Mouse (Mus musculus) heart, embryonic 10.5 days (tissue): ENCODE measurements around the gene Dio1. TPM values are rescaled to one million over a fixed set of nuclear protein-coding genes. Genes with fewer than 3 reads are reported as not detected.

Experiments
- DNase-seq: peaks from one replicate; pipeline ENCODE4 v3.0.0-alpha.2; 2017; ENCODE audit warnings: low spot score
- H3K27ac ChIP-seq: fragments of 300-500 bp; sonication (generic); 2 replicates; pipeline ENCODE4 v1.5.1; 2016; ENCODE audit warnings: mild to moderate bottlenecking
- H3K27me3 ChIP-seq: fragments of 300-500 bp; sonication (generic); 2 replicates; pipeline ENCODE4 v1.6.1; 2016; ENCODE audit warnings: mild to moderate bottlenecking; ENCODE audit not compliant: poor library complexity, insufficient read depth, severe bottlenecking
- H3K36me3 ChIP-seq: fragments of 300-500 bp; sonication (generic); 2 replicates; pipeline ENCODE4 v1.6.1; 2016; ENCODE audit warnings: mild to moderate bottlenecking, moderate library complexity
- H3K4me1 ChIP-seq: fragments of 300-500 bp; sonication (generic); 2 replicates; pipeline ENCODE4 v1.6.1; 2016; ENCODE audit warnings: mild to moderate bottlenecking
- H3K4me3 ChIP-seq: fragments of 300-500 bp; sonication (generic); 2 replicates; pipeline ENCODE4 v1.5.1; 2016; ENCODE audit warnings: mild to moderate bottlenecking, moderate library complexity
- H3K9me3 ChIP-seq: fragments of 300-500 bp; sonication (generic); 2 replicates; pipeline ENCODE4 v1.6.1; 2016; ENCODE audit warnings: mild to moderate bottlenecking, moderate library complexity
- WGBS: fragments of 180-500 bp; shearing (Covaris S2); methylation state at CpG from one replicate; pipeline ENCODE4 v1.1.7; 2016; 5-methylcytosine and 5-hydroxymethylcytosine counted together
- polyA plus RNA-seq: library from polyadenylated mRNA; unstranded; fragments of >200 nt; fragmentation: Nextera tagmentation; extraction: Ambion mirVana; gene quantifications from 2 replicates; pipeline ENCODE4 v1.2.1, GENCODE M21; 2016

Gene Dio1
- polyA plus RNA-seq, 1 experiment from 2014 or later, result not detected

- Histone ChIP-seq H3K27me3 (no peaks in the 10 kb centered on the region), H3K27ac (peak overlapping the region; percentile 97), H3K4me3 (peak overlapping the region; percentile 94), H3K4me1 (peaks cover 50% of the 10 kb centered on the region), H3K36me3 (no peaks in the 10 kb centered on the region), H3K9me3 (no peaks in the 10 kb centered on the region)
- WGBS, result under 1% methylated on average over 11 of the region's 11 CpGs
- no peak for DNase-seq
Observed at GRCm38 (mm10) chr4:107252522-107252921, 54.4 kb downstream of the Dio1 start.

GRCm38 (mm10) chr4:107250494-107250893, 56.5 kb downstream of the Dio1 start:
- peaks cover 5% of the 10 kb centered on the region; the same call in 1 of the 2 replicates for H3K36me3 ChIP-seq
- 22% methylated on average over 4 of the region's 4 CpGs for WGBS
- H3K9me3 ChIP-seq, result no peaks in the 10 kb centered on the region
- H3K27ac ChIP-seq, result no peak overlapping the region
- H3K4me3 ChIP-seq, result no peak overlapping the region
- H3K27me3 ChIP-seq, result no peaks in the 10 kb centered on the region
- DNase-seq, result no peak
- peaks cover 60% of the 10 kb centered on the region for H3K4me1 ChIP-seq

GRCm38 (mm10) chr4:107249471-107249870, 57.5 kb downstream of the Dio1 start:
- Histone ChIP-seq H3K27ac (peak overlapping the region; percentile 36; the same call in 1 of the 2 replicates), H3K4me1 (peaks cover 64% of the 10 kb centered on the region), H3K36me3 (peaks cover 8% of the 10 kb centered on the region; the same call in 1 of the 2 replicates), H3K9me3 (no peaks in the 10 kb centered on the region), H3K27me3 (no peaks in the 10 kb centered on the region), H3K4me3 (no peak overlapping the region)
- WGBS, result 16% methylated on average over 2 of the region's 2 CpGs
- DNase-seq, result peak; percentile 82

GRCm38 (mm10) chr4:107248061-107248460, 58.9 kb downstream of the Dio1 start:
- no peak for DNase-seq
- WGBS, result 90% methylated on average over 3 of the region's 3 CpGs
- peaks cover 12% of the 10 kb centered on the region for H3K36me3 ChIP-seq
- no peak overlapping the region for H3K4me3 ChIP-seq
- peaks cover 64% of the 10 kb centered on the region for H3K4me1 ChIP-seq
- no peaks in the 10 kb centered on the region for H3K27me3 ChIP-seq
- no peaks in the 10 kb centered on the region for H3K9me3 ChIP-seq
- H3K27ac ChIP-seq, result no peak overlapping the region

- 67% methylated on average over 9 of the region's 9 CpGs for WGBS
- Histone ChIP-seq H3K4me3 (no peak overlapping the region), H3K36me3 (peaks cover 19% of the 10 kb centered on the region), H3K27me3 (no peaks in the 10 kb centered on the region), H3K9me3 (no peaks in the 10 kb centered on the region), H3K27ac (peak overlapping the region; percentile 59), H3K4me1 (peaks cover 56% of the 10 kb centered on the region)
- DNase-seq, result no peak
Observed at GRCm38 (mm10) chr4:107247110-107247509, 59.9 kb downstream of the Dio1 start.

- DNase-seq, result no peak
- no peak overlapping the region for H3K4me3 ChIP-seq
- H3K4me1 ChIP-seq, result peaks cover 47% of the 10 kb centered on the region
- H3K36me3 ChIP-seq, result peaks cover 30% of the 10 kb centered on the region
- 49% methylated on average over 1 of the region's 1 CpGs for WGBS
- H3K27me3 ChIP-seq, result no peaks in the 10 kb centered on the region
- H3K27ac ChIP-seq, result peak overlapping the region; percentile 49; the same call in 1 of the 2 replicates
- H3K9me3 ChIP-seq, result no peaks in the 10 kb centered on the region
Observed at GRCm38 (mm10) chr4:107246040-107246439, 60.9 kb downstream of the Dio1 start.

GRCm38 (mm10) chr4:107245368-107245767, 61.6 kb downstream of the Dio1 start:
- DNase-seq, result no peak
- H3K27ac ChIP-seq, result peak overlapping the region; percentile 13; the same call in 1 of the 2 replicates
- H3K4me3 ChIP-seq, result no peak overlapping the region
- peaks cover 37% of the 10 kb centered on the region for H3K36me3 ChIP-seq
- WGBS, result 77% methylated on average over 2 of the region's 2 CpGs
- peaks cover 42% of the 10 kb centered on the region for H3K4me1 ChIP-seq
- no peaks in the 10 kb centered on the region for H3K9me3 ChIP-seq
- H3K27me3 ChIP-seq, result no peaks in the 10 kb centered on the region

GRCm38 (mm10) chr4:107243365-107244333, 63.3 kb downstream of the Dio1 start:
- Histone ChIP-seq H3K4me3 (no peak overlapping the region), H3K9me3 (no peaks in the 10 kb centered on the region), H3K27ac (peak overlapping the region; percentile 13; the same call in 1 of the 2 replicates), H3K36me3 (peaks cover 52% of the 10 kb centered on the region), H3K27me3 (no peaks in the 10 kb centered on the region), H3K4me1 (peaks cover 29% of the 10 kb centered on the region)
- WGBS, result 59% methylated on average over 6 of the region's 6 CpGs
- no peak for DNase-seq

Other genes starting within 250 kb of the Dio1 start
- gene Mrpl37, start 240.3 kb downstream of the Dio1 start, polyA plus RNA-seq, result 117 and 120 TPM in 2 replicates
- 5.1 and 7.3 TPM in 2 replicates for gene Cyb5rl, start 240.2 kb downstream of the Dio1 start, polyA plus RNA-seq
- not detected in 2 replicates for gene Cdcp2, start 210.3 kb downstream of the Dio1 start, polyA plus RNA-seq
- 292 and 299 TPM in 2 replicates for gene Tmem59, start 128.8 kb downstream of the Dio1 start, polyA plus RNA-seq
- gene Tceanc2, start 128.1 kb downstream of the Dio1 start, polyA plus RNA-seq, result 17.8 and 21.3 TPM in 2 replicates
- gene Ldlrad1, start 98.0 kb downstream of the Dio1 start, polyA plus RNA-seq, result not detected in 2 replicates
- 81.7 and 86.6 TPM in 2 replicates for gene Lrrc42, start 53.6 kb downstream of the Dio1 start, polyA plus RNA-seq
- 39.4 and 43.4 TPM in 2 replicates for gene Hspb11, start 53.6 kb downstream of the Dio1 start, polyA plus RNA-seq
- gene Yipf1, start 7.2 kb upstream of the Dio1 start, polyA plus RNA-seq, result 43.3 and 45.4 TPM in 2 replicates
- gene Ndc1, start 60.6 kb upstream of the Dio1 start, polyA plus RNA-seq, result 38.1 and 39.3 TPM in 2 replicates
- 0.25 and 2.0 TPM in 2 replicates for gene Glis1, start 127.4 kb upstream of the Dio1 start, polyA plus RNA-seq